Mouse (Mus musculus): ENCODE measurements around the gene Cd9.

The Cd9 gene

GRCm38 (mm10) chr6:125434735-125435518 is 59.7 kb downstream of the Cd9 start:
- no peak for DNase-seq (ENCODE audit: low spot score in 2 of 2)

- no peak for DNase-seq (ENCODE audit: low spot score in 2 of 2)
Observed at GRCm38 (mm10) chr6:125433704-125434447, 60.7 kb downstream of the Cd9 start.

GRCm38 (mm10) chr6:125433257-125433656 is 61.3 kb downstream of the Cd9 start:
- DNase-seq (ENCODE audit: low spot score in 2 of 2): no peak

- DNase-seq (ENCODE audit: low spot score in 2 of 2): no peak
Observed at GRCm38 (mm10) chr6:125432522-125432921, 62.1 kb downstream of the Cd9 start.

GRCm38 (mm10) chr6:125430982-125431381 is 63.6 kb downstream of the Cd9 start:
- no peak for DNase-seq (ENCODE audit: low spot score in 2 of 2)

GRCm38 (mm10) chr6:125430358-125430958 is 64.1 kb downstream of the Cd9 start:
- DNase-seq (ENCODE audit: low spot score in 2 of 2): no peak

- no peak for DNase-seq (ENCODE audit: low spot score in 2 of 2)
Observed at GRCm38 (mm10) chr6:125429741-125430140, 64.8 kb downstream of the Cd9 start.

GRCm38 (mm10) chr6:125426383-125427360 is 67.9 kb downstream of the Cd9 start:
- DNase-seq (ENCODE audit: low spot score in 2 of 2): peak; percentile 45 to 61

- no peak for DNase-seq (ENCODE audit: low spot score in 2 of 2)
Observed at GRCm38 (mm10) chr6:125425205-125426090, 69.1 kb downstream of the Cd9 start.

GRCm38 (mm10) chr6:125424156-125424555 is 70.4 kb downstream of the Cd9 start:
- DNase-seq (ENCODE audit: low spot score in 2 of 2): no peak

GRCm38 (mm10) chr6:125423507-125423906 is 71.1 kb downstream of the Cd9 start:
- no peak for DNase-seq (ENCODE audit: low spot score in 2 of 2)

GRCm38 (mm10) chr6:125423099-125423498 is 71.5 kb downstream of the Cd9 start:
- DNase-seq (ENCODE audit: low spot score in 2 of 2): no peak

GRCm38 (mm10) chr6:125422051-125422822 is 72.4 kb downstream of the Cd9 start:
- DNase-seq (ENCODE audit: low spot score in 2 of 2): no peak

GRCm38 (mm10) chr6:125420458-125421063 is 74.0 kb downstream of the Cd9 start:
- DNase-seq (ENCODE audit: low spot score in 2 of 2): no peak

- peak; percentile 47 to 70 for DNase-seq (ENCODE audit: low spot score in 2 of 2)
Observed at GRCm38 (mm10) chr6:125418744-125419143, 75.8 kb downstream of the Cd9 start.

GRCm38 (mm10) chr6:125413326-125413725 is 81.3 kb downstream of the Cd9 start:
- no peak for DNase-seq (ENCODE audit: low spot score in 2 of 2)

GRCm38 (mm10) chr6:125411661-125412060 is 82.9 kb downstream of the Cd9 start:
- DNase-seq (ENCODE audit: low spot score in 2 of 2): no peak

- no peak for DNase-seq (ENCODE audit: low spot score in 2 of 2)
Observed at GRCm38 (mm10) chr6:125410995-125411547, 83.5 kb downstream of the Cd9 start.

GRCm38 (mm10) chr6:125410551-125410950 is 84.0 kb downstream of the Cd9 start:
- no peak for DNase-seq (ENCODE audit: low spot score in 2 of 2)
